Comparison of ENCODE assay signal across 22 mouse cellular contexts in genomic region chr6:82085313-82085908, GRCm38 (mm10). TPM values are rescaled to one million over a fixed set of nuclear protein-coding genes. Genes with fewer than 3 reads are reported as not detected.
A peak's percentile ranks its signal among the peaks of the same experiment; 100 is the strongest.
DNase-seq lines count a peak whose midpoint lies in the region; ATAC-seq and TF ChIP-seq lines count a peak whose summit lies in the region.
"Had no signal": no experiment of that assay in that cellular context is flagged by ENCODE, and none has a peak within 500 bp of the region (broad histone marks: within the 10 kb centered on the region; RNA-seq: fewer than 3 reads in every experiment).

No protein-coding gene starts in this region.

- H3K4me2 ChIP-seq in heart, embryonic 15.5 days: no peak overlapping the region
- H3K4me2 ChIP-seq in stomach, postnatal 0 days (replicated peaks; ENCODE audit: low read depth): no peak overlapping the region
- H3K4me2 ChIP-seq: embryonic facial prominence, embryonic 13.5 days; limb, embryonic 15.5 days; midbrain, embryonic 12.5 days; neural tube, embryonic 13.5 days had no signal

- H3K36me3 ChIP-seq in heart, embryonic 15.5 days: no peaks in the 10 kb centered on the region
- no peaks in the 10 kb centered on the region for H3K36me3 ChIP-seq in stomach, postnatal 0 days (ENCODE audit: control insufficient read depth, insufficient read depth, low read length)
- H3K36me3 ChIP-seq: hindbrain, embryonic 10.5 days; midbrain, embryonic 12.5 days; neural tube, embryonic 13.5 days had no signal

- H3K27me3 ChIP-seq in heart, embryonic 15.5 days: no peaks in the 10 kb centered on the region
- H3K27me3 ChIP-seq in stomach, postnatal 0 days (ENCODE audit: control insufficient read depth, insufficient read depth, low read length): no peaks in the 10 kb centered on the region
- H3K27me3 ChIP-seq: embryonic facial prominence, embryonic 13.5 days; limb, embryonic 15.5 days had no signal

- peak; percentile 27; the same call in 1 of the 2 replicates for TF ChIP-seq POLR2A in lung, adult 2 months (IDR thresholded peaks at IDR 0.05; ENCODE audit: borderline replicate concordance, extremely low read depth, low read depth, low read length)

- TF ChIP-seq CTCF in gastrocnemius, adult 2 months (IDR thresholded peaks at IDR 0.05): no peak
- TF ChIP-seq CTCF in lung, adult 2 months (IDR thresholded peaks at IDR 0.05; ENCODE audit: insufficient read depth, low read length): no peak
- TF ChIP-seq CTCF in stomach, postnatal 0 days (IDR thresholded peaks at IDR 0.05; ENCODE audit: low read depth): no peak

- intact Hi-C loops in gastrocnemius, adult 2 months (cut with DNase I): no loop called here
- intact Hi-C loops in heart, postnatal 36 days (cut with DNase I): loop anchor here (2.0 kb wide), 1 partner anchor 19 kb away; no protein-coding TSS in a partner anchor

- no peak for DNase-seq in gastrocnemius, adult 2 months
- no peak for DNase-seq in gastrocnemius, adult 18-20 months (ENCODE audit: low spot score)
- DNase-seq in heart, postnatal 36 days: no peak
- DNase-seq in lung, adult 2 months: no peak
- no peak for DNase-seq in lung, postnatal 4 days
- DNase-seq in stomach, postnatal 0 days (ENCODE audit: low spot score): peak; percentile 47
- DNase-seq in retina, postnatal 1 day: no peak
- DNase-seq: adrenal gland, postnatal 10 days; cerebellum, adult 11 months; gastrocnemius, postnatal 36 days; kidney, postnatal 14 days; thymus, postnatal 36 days had no signal

- no peak overlapping the region for H3K9ac ChIP-seq in heart, embryonic 15.5 days
- H3K9ac ChIP-seq in stomach, postnatal 0 days (ENCODE audit: low read length): no peak overlapping the region
- H3K9ac ChIP-seq: embryonic facial prominence, embryonic 13.5 days; limb, embryonic 15.5 days; midbrain, embryonic 12.5 days; neural tube, embryonic 13.5 days had no signal

- no peaks in the 10 kb centered on the region for H3K9me3 ChIP-seq in heart, embryonic 15.5 days (replicated peaks)
- H3K9me3 ChIP-seq in stomach, postnatal 0 days (ENCODE audit: control insufficient read depth, low read length): no peaks in the 10 kb centered on the region
- H3K9me3 ChIP-seq: embryonic facial prominence, embryonic 13.5 days; limb, embryonic 15.5 days; midbrain, embryonic 12.5 days; neural tube, embryonic 13.5 days had no signal

- ATAC-seq in heart, embryonic 15.5 days (replicated peaks; ENCODE audit: insufficient number of reproducible peaks, insufficient read depth, low FRiP score, low read depth): 0 out of 2 replicates have a peak, but pooled peaks have one; percentile 32
- ATAC-seq in stomach, postnatal 0 days (ENCODE audit: low FRiP score, low TSS enrichment): peak; percentile 91
- ATAC-seq: forebrain, embryonic 14.5 days; hindbrain, postnatal 0 days; intestine, postnatal 0 days had no signal

- peak overlapping the region; percentile 72 for H3K27ac ChIP-seq in gastrocnemius, adult 2 months
- no peak overlapping the region for H3K27ac ChIP-seq in heart, embryonic 15.5 days
- no peak overlapping the region for H3K27ac ChIP-seq in stomach, postnatal 0 days (replicated peaks)
- H3K27ac ChIP-seq: embryonic facial prominence, embryonic 13.5 days; hindbrain, embryonic 10.5 days; hindbrain, postnatal 0 days; limb, embryonic 15.5 days; midbrain, embryonic 12.5 days; neural tube, embryonic 13.5 days had no signal

- TF ChIP-seq EP300 in stomach, postnatal 0 days (optimal IDR thresholded peaks at IDR 0.05): no peak

- H3K4me3 ChIP-seq in gastrocnemius, adult 2 months: no peak overlapping the region
- no peak overlapping the region for H3K4me3 ChIP-seq in heart, embryonic 15.5 days
- no peak overlapping the region for H3K4me3 ChIP-seq in lung, adult 2 months (replicated peaks; ENCODE audit: extremely low read depth, low read depth, low read length)
- H3K4me3 ChIP-seq in stomach, postnatal 0 days (ENCODE audit: low read depth, low read length): no peak overlapping the region
- H3K4me3 ChIP-seq: embryonic facial prominence, embryonic 13.5 days; hindbrain, embryonic 10.5 days; limb, embryonic 15.5 days; midbrain, embryonic 12.5 days; neural tube, embryonic 13.5 days had no signal

- 69% methylated on average over 8 of the region's 8 CpGs for WGBS in heart, embryonic 15.5 days
- WGBS in lung, adult 2 months: 55% methylated on average over 8 of the region's 8 CpGs
- 71% methylated on average over 8 of the region's 8 CpGs for WGBS in stomach, postnatal 0 days

- no peaks in the 10 kb centered on the region for H3K4me1 ChIP-seq in heart, embryonic 15.5 days (replicated peaks)
- peaks cover 7% of the 10 kb centered on the region for H3K4me1 ChIP-seq in lung, adult 2 months (ENCODE audit: control insufficient read depth, insufficient read depth, low read length)
- H3K4me1 ChIP-seq in stomach, postnatal 0 days (replicated peaks; ENCODE audit: control insufficient read depth, insufficient read depth): no peaks in the 10 kb centered on the region
- H3K4me1 ChIP-seq: hindbrain, embryonic 10.5 days; limb, embryonic 15.5 days; midbrain, embryonic 12.5 days; neural tube, embryonic 13.5 days had no signal

RNA-seq across cellular contexts. Expression of gene Eva1a, which starts 44.6 kb away (rescaled TPM):
- total RNA-seq in gastrocnemius, adult 2 months (2021): under 1 TPM; 0.71 to 0.95 TPM
- 1 to 10 TPM in 1 of 2 experiments, under 1 TPM in 1; 0.66 to 1.2 TPM for total RNA-seq in gastrocnemius, adult 18-20 months (2021)
- 5.2 and 8.1 TPM in 2 replicates for polyA plus RNA-seq in heart, embryonic 15.5 days (2015; fragmentation: Nextera tagmentation; extraction: Ambion mirVana)
- 1 to 10 TPM; 2.6 to 2.8 TPM for total RNA-seq in heart, postnatal 36 days (2021)
- 8.6 and 15.3 TPM in 2 replicates for polyA plus RNA-seq in lung, adult 2 months (2012; rRNA removed)
- 13.5 and 15.4 TPM in 2 replicates for polyA plus RNA-seq in stomach, postnatal 0 days (2015; fragmentation: Nextera tagmentation; extraction: Ambion mirVana)
- total RNA-seq: megakaryocyte progenitor cell, adult 5-6 weeks had no signal
